Mouse (Mus musculus): ENCODE results near the gene Insyn1.

The Insyn1 gene

DNA sequence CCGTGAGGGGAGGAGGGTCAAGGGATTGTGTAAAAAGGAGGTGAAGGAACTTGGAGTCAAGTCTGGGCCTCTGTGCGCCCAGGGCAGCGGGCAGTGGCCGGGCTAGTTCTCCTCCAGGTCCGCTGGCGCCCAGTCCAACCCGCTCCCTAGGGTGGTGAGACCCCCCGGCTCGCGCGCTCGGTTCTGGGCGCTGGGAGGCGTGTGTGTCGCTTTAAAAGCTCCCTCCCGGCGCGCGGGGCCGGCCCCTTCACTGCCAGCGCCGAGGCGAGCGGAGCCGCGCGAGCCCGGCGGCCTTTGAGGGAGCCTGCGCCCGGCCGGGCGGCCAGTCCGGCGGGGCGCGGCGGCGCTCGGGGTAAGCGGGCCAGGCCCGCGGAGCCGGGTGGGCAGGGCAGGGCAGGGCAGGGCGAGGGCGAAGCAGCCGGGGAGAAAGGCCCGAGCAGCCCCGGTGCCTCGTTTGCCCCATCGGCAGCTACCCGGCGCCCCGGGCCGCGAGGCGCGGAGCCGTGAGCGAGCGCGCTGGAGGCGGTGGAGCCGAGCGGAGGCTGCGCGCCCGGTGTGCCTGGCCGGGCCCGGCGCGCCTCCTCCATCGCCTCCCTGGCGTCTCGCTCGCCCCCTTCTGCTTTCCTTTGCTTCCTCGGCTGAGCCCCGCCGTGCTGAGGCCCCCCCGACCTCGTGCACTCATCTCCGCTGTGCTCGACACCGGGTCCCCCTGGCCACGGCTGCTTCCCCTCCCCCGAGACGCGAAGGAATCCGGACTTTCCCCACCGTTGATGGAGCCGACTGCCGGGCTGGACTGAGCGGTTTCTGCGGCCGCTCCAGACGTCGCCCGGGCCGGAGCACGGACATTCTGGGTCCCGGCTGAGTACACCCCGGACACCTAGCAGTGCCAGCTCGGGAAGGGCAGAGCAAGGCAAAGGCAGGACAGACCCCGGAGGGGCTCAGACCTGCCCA lies at the start of gene Insyn1:
Insyn1 (plus strand) TSS at position 753 of the 951 bp plus-strand sequence.
- peak; percentile 61 for DNase-seq

DNA sequence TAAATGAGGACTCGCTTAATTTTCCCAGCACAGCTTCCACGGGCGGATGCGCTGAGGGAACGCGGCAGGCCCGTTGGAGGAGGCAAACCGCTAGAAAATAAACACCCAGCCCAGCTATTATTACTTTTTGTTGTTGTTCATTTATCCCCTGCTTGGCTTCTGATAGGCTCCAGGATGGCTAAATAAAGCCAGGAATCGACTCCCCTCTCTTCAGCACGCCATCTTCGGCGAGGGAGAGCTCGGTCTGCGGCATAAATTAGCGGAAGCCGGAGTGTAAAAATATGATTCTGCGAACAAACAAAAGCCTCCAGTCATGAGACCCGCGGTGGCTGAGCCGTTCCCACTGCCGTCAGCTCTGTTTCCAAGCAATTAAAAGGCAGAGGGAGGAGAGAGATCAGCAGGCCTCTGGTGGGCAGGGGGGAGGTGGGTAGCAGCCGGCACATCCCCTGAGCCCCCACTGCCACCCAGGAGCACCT lies 49.4 kb upstream of the Insyn1 start:
- DNase-seq = no peak

DNA sequence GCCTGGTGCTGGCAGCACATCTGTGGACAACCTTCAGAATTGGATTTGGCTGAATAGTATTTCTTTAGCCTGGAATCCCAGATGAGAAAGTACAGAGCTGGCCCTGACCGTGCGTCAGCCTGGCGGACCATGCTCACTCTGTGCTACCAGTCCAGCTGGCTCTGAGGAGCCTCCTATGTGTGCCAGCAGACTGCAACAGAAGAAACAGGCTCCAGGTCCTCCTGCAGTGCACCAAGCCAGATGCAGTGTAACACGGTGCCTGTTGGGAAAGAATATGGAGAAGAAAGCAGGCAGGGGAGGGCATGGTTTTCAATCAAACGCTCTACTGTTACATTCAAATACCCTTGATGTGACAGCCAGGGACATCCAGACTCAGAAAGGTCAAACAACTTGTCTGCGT lies 48.3 kb upstream of the Insyn1 start:
- peak; percentile 68 for DNase-seq

- DNase-seq = peak; percentile 68
These were observed 47.8 kb upstream of the Insyn1 start for GRCm38 (mm10) chr9:58440614-58441013.

- peak; percentile 72 for DNase-seq
These were observed 46.9 kb upstream of the Insyn1 start for GRCm38 (mm10) chr9:58441351-58442104.

DNA sequence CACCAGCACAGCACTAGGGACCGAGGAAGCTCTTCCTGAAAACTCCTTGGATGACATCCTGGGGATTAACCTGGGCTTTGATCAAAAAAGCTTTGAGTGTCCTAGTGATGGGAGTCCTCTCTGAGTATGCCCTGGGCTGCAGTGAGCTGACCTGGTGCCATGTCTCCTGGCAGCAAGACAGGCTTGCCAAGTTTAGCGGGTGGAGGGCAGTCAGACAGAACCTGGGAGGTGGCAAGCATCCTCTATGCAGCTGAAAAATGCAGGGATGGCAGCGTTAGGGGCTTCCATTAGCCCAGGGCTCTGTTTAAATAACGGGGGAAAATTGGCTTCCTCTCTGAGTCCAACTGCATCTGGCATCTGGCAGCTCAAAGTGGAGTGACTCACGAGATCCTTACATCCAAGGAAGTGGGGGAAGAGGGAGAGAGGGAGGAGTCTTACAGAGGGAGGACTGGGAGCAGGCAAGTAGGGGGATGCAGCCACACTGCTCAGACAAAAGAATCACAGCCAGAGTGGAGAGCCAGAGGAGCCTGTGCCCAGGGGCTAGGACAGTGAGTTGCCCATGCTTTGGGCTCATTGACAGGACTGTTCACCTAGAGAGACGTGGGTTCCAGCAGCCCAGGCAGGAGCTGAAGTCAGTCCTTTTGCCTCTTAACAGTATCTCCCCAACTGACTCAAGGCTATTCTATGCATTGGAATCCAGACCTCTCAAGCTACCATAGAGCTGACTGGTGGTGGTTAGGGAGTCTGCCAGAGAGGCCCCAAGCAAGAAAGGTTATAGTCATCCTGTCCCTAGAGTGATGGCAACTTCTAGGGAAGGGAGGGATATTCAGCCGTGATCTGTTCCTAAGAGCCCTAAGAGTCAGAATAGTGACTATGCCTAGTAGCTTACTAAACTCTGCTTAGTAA lies 46.0 kb upstream of the Insyn1 start:
- no peak for DNase-seq

DNA sequence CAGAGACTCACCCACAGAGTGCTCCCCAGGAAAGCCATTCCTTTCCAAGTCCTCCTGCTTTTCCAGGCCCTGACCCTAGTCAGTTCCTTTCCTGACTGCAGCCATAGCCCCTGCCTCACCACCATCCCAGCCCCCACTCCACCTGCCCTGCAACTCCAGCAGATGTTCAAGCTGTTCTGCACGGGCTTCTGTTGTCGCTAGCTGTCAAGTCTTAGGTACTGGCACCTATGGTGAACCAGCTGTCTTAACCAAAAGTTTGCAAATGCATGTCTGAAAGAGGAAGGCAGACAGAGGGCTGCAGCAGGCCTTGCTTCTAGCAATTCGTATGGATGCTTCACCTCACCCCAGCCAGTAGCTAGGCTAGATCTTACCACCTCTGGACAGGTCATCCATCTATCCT lies 45.3 kb upstream of the Insyn1 start:
- DNase-seq = no peak

DNA sequence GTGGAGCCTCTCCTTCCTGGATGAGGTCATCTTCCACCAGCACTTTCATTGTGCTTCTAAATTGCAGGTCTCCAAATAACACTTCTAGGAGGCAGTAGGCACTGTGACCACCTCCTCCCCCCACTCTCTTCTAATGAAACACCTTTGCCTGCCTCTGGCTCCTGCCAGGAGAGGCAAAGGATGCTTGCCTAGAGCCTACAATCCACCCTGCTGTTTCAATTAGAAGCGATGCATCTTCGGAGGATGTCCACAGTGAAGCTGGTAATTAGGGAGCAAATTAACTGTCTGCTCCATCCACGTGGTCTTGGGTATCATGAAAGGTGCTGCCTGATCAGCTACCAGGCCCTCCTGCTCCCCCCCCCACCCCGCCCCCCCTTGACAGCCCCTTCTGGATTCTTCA lies 41.6 kb upstream of the Insyn1 start:
- no peak for DNase-seq

GRCm38 (mm10) chr9:58447997-58448595 lies 40.3 kb upstream of the Insyn1 start:
- no peak for DNase-seq

GRCm38 (mm10) chr9:58449526-58449925 lies 38.9 kb upstream of the Insyn1 start:
- no peak for DNase-seq

DNA sequence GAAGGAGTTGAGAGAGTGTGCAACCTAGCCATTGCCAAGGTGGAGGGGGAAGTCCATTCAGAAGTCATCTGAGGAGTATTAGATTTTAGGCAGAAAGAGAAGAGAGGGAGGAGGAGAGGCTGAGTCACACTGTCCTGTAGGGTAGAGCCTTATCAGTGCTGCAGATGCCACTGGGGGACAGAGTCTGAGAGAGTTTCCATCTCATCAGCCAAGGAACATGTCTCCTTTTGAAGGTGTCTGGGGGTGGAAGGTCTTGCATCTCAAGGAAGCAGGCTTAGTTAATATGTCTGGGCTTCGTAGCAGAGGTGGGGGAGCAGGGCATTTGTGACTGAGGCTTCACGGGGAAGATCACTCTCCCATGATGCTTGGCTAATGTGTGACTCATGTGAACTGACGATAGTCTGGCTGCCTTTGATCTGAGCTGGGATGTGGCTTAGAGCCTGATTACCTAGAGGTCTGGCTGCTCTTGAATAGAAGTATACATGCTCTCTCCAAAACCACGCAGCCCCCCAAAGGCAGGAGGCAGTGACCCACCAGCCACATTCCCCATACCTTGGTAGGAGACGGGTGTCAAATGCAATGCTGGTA lies 34.5 kb upstream of the Insyn1 start:
- DNase-seq = no peak

DNA sequence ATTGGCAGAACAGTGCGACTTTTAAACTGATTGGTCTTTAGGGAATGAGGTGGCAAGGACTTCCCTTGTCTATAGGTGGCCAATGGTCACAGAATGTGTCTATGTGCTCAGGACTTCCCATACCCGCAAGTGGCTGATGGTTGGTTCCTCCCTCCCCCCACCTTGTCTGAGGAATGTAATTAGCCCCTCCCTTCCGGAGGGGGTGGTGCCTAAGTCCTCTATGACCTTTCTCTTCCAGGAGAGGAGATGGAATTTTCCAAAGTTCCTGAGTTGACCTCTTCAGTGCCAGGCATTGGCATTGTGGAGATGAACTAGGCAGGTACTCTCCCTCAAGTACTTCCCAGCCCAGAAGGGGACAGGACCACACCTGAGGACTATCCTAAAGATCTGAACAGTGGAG lies 33.5 kb upstream of the Insyn1 start:
- DNase-seq = no peak

GRCm38 (mm10) chr9:58455798-58456197 lies 32.6 kb upstream of the Insyn1 start:
- DNase-seq = peak; percentile 29

DNA sequence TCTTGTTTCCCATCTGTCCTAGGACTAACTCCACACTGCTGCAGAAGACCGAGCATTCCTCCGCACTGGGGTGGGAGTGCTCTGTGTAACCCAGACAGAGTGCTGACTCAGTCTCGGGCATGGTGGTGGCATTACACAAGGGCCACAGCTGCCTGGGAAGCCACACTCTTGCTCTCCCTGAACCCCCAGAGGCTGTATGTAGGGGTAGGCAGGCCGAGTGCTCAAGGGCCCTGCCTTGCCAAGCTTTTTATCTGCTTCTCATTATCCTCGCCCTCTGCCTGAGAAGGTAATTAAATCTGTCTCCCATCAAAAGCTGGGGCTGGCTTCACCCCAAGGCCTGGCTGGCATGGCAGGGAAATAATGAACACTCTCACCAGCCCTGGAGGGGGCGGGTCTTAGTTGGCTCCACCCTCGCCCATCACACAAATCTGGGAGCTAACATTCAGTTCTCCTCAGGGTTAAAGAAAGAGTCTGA lies 30.9 kb upstream of the Insyn1 start:
- no peak for DNase-seq

DNA sequence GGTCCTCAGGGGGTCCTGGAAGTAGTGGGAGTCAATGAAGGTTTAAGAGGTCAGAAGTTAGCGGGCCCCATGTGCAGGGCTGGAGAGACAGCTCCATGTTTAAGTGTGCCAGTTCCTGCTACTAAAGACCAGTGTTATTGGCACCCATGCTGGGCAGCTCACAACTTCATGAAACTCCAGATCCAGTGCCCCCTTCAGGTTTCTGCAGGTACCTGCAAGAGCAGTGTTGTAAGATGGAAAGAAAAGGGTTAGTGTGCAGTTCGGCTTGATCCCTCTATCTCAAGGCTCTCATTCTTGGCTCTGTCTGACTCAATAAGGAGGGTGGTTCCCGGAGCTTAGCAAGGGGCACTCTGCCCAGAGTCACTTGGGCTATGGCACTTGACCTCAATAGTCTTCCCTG lies 30.1 kb upstream of the Insyn1 start:
- no peak for DNase-seq

- no peak for DNase-seq
These were observed 29.4 kb upstream of the Insyn1 start for GRCm38 (mm10) chr9:58458856-58459553.

DNA sequence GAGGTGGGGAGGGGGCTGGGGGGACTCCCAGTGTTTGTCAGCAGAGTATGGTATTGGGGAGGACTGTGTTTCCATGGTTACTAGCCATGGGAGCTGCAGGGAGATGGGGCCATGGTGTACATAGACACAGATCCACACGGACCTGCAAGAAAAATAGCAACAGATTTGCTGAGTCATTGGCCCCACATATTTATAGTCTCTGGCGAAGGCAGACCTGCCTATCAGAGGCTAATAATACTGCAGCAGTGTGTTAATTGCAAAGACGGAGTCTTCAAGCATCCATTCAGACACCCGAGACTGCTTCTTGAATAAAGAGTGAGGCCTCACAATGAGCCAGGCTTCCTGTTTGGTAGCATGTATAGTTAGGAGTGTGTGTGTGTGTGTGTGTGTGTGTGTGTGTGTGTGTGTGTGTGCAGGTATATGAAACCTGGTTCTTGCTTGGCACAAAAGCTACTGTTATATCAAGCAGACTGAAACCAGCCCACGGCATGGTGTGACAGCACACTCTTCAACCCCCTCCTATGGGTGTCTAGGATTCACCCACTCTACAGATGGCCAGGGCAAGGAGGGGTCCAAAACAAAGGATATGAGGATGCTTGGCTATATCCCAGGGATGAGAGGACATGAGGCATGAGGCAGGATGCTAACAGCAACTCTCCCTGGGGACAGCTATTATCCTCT lies 20.9 kb upstream of the Insyn1 start:
- DNase-seq = no peak

- DNase-seq = no peak
These were observed 17.9 kb upstream of the Insyn1 start for GRCm38 (mm10) chr9:58470466-58470865.

DNA sequence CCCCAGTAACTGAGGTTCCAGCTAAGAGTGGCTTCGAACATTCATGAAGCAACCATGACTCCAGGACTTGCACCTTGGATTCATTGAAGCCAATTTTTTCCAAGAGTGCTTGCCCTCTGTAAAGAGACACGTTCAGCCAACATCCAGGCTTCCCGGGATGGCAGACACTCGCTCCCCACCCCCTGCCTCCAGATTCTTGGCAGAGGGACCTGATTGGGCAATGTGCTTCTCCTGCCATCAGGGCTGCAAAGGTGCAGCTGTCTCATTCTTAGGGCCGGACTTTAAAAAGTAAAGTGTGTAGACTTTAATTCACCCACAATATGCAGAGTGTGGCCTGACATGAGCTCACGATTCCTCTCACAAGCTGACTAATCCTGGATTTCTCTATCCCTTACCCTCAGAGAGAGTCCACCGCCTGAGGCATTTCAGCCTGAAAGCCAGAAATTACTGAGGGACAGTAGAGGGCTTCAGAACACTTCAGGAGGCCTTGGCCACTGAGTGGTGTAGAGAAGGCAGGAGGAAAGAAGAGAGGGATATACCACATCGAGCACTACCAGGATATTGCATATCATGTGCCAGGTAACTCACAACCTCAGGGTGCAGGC lies 15.1 kb upstream of the Insyn1 start:
- DNase-seq = no peak

DNA sequence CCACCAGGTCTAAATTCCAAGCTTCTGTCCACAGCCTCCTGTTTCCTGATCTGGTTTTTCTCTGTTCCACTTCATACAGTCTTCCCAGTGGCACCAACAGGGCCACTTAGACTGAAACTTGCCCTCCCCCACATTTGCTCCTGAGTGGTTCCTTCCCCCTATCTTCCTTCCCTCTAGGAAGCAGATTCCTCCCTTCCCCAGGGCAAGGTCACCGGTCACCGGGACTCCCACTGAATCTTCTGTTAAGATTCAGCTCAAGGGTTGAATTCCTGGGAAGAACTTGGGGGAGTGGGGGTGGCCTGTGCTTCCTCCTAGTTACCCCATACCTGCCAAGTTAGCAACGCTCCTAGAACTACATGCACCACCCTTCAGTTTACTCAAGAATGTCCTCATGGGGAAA lies 1.3 kb upstream of the Insyn1 start:
- DNase-seq = peak; percentile 16

Measured in cerebellum, adult 9-10 months (tissue).